Mouse (Mus musculus) limb, embryonic 13.5 days (tissue): Measurements from ENCODE around the gene Itgav. TPM values are rescaled to one million over a fixed set of nuclear protein-coding genes. Genes with fewer than 3 reads are reported as not detected.

Experiments
- ATAC-seq: fragments of 200-750 bp; cut with Nextera tagmentation; 2 replicates; pipeline ENCODE4 v1.8.0; 2017; ENCODE audit warnings: low read depth, moderate number of reproducible peaks, moderate TSS enrichment; ENCODE audit not compliant: low FRiP score
- H3K27ac ChIP-seq: fragments of 300-500 bp; sonication (generic); 2 replicates; pipeline ENCODE4 v1.5.1; 2015; ENCODE audit warnings: inconsistent platforms, mild to moderate bottlenecking, moderate library complexity
- H3K27me3 ChIP-seq: fragments of 300-500 bp; sonication (generic); 2 replicates; pipeline ENCODE4 v1.6.1; 2015; ENCODE audit warnings: mild to moderate bottlenecking, inconsistent platforms
- H3K36me3 ChIP-seq: fragments of 300-500 bp; sonication (generic); 2 replicates; pipeline ENCODE4 v1.6.1; 2015; ENCODE audit warnings: inconsistent platforms, mild to moderate bottlenecking, moderate library complexity
- H3K4me1 ChIP-seq: fragments of 300-500 bp; sonication (generic); 2 replicates; pipeline ENCODE4 v1.6.1; 2015; ENCODE audit warnings: inconsistent platforms
- H3K4me2 ChIP-seq: fragments of 300-500 bp; sonication (generic); replicated peaks from 2 replicates; pipeline ENCODE4 v1.6.1; 2015; ENCODE audit warnings: inconsistent platforms, mild to moderate bottlenecking, moderate library complexity
- H3K4me3 ChIP-seq: fragments of 300-500 bp; sonication (generic); 2 replicates; pipeline ENCODE4 v1.5.1; 2015; ENCODE audit warnings: moderate library complexity, mild to moderate bottlenecking, inconsistent platforms
- H3K9ac ChIP-seq: fragments of 300-500 bp; sonication (generic); 2 replicates; pipeline ENCODE4 v1.6.1; 2015; ENCODE audit warnings: mild to moderate bottlenecking, inconsistent platforms
- H3K9me3 ChIP-seq: fragments of 300-500 bp; sonication (generic); 2 replicates; pipeline ENCODE4 v1.6.1; 2016; ENCODE audit warnings: inconsistent platforms
- WGBS: fragments of 180-500 bp; shearing (Covaris S2); methylation state at CpG from one replicate; pipeline ENCODE4 v1.1.7; 2015; 5-methylcytosine and 5-hydroxymethylcytosine counted together
- polyA plus RNA-seq: library from polyadenylated mRNA; unstranded; fragments of >200 nt; fragmentation: Nextera tagmentation; extraction: Ambion mirVana; gene quantifications from 2 replicates; pipeline ENCODE4 v1.2.1, GENCODE M21; 2015

The Itgav gene
- 70.1 and 70.2 TPM in 2 replicates for polyA plus RNA-seq

DNA sequence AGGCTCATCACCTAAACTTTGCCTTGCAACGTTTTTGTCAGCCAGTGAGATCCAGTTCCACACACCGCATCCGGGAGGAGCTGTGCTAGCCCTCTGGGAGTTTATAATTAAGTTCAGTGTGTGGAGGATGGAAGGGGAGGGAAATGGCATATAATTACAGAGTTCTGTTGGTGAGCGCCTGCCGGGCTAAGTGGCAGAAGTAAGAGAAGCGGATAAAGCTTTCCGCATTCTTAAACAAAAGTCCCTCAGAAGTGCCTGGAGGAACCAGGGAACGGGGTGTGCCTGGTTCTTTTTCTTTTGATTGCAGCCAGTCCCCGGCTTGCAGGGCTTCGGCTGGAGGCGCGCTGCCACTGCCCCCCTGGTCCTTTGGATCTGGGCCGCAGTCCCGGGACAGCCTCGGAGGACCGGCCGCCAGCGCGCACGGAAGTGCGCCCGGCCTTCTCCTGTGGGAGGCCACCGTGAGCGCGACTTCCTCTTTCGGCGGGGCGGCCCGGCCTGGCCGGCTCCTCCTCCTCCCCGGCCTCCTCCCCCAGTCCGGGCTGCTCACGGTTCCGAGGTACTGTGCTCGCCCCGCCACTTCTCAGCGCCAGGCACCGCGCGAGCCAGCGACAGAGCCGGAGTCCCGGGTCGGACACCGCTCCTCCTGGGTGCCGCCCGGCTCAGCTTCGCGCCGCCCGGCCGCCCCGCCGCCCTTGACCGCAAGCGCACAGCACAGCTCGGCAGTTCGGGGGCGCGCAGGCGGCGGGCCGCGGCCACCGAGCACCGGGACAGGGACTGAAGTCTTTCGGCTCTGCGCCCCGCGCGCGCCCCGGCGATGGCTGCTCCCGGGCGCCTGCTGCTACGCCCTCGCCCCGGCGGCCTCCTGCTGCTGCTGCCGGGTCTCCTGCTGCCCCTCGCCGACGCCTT, at the start of gene Itgav:
Gene Itgav, plus strand, starts transcription at position 477 of the 906 bp plus-strand sequence.
- ATAC-seq = peak; percentile 96
- peak within 1 kb of the TSS; percentile 76 for H3K4me2 ChIP-seq
- no peaks in the 10 kb centered on the region for H3K27me3 ChIP-seq
- H3K4me1 ChIP-seq = peaks cover 22% of the 10 kb centered on the region
- under 1% methylated on average over 54 of the region's 84 CpGs for WGBS
- H3K9me3 ChIP-seq = no peaks in the 10 kb centered on the region
- peak within 1 kb of the TSS; percentile 82 for H3K4me3 ChIP-seq
- H3K9ac ChIP-seq = peak within 1 kb of the TSS; percentile 95
- no peaks in the 10 kb centered on the region for H3K36me3 ChIP-seq
- peak within 1 kb of the TSS; percentile 94 for H3K27ac ChIP-seq

DNA sequence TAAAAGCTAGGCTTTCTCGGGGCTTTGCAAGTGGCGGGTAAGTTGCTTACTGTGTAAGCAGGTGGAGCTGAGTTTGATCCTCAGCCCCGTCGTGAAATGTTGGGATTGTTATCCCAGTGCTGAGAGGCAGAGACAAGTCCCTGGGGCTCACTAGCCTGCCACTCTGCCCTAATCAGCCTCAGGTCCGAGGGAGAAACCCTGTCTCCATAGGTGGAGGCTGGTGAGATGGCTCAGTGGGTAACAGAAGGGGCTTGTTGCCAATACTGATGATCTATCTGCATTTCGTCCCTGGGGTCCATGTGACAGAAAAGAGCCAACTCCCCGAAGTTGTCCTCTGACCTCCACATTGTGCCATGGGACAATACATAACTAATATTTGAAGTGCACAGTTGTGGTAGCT, 49.8 kb upstream of the Itgav start:
- no peaks in the 10 kb centered on the region for H3K9me3 ChIP-seq
- H3K4me2 ChIP-seq = no peak overlapping the region
- H3K36me3 ChIP-seq = peaks cover 30% of the 10 kb centered on the region
- peaks cover 7% of the 10 kb centered on the region for H3K4me1 ChIP-seq
- H3K27me3 ChIP-seq = no peaks in the 10 kb centered on the region
- no peak overlapping the region for H3K9ac ChIP-seq
- WGBS = 80% methylated on average over 7 of the region's 7 CpGs
- H3K27ac ChIP-seq = no peak overlapping the region
- ATAC-seq = no peak
- H3K4me3 ChIP-seq = no peak overlapping the region

DNA sequence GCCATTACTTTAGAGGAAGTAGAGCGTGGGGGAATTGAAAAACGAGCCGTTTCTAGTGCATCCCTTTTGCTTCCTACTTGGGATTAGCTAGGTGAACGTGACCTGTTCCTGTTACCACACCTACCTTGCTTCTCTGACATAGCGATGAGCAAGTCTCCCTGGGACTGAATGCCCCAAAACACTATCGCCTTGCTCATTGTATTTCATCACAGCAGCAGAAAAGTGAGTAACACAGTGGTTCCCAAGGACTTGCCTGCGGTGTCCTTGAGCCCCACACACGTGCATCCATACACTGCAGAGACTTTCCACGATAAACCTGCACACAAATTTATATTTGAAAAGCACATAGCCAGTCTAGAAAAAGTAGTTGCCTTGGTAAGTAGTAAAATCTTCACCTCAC, 49.3 kb upstream of the Itgav start:
- WGBS = 89% methylated on average over 9 of the region's 9 CpGs
- Histone ChIP-seq H3K36me3 (peaks cover 26% of the 10 kb centered on the region), H3K27ac (no peak overlapping the region), H3K9me3 (no peaks in the 10 kb centered on the region), H3K4me2 (no peak overlapping the region), H3K9ac (no peak overlapping the region), H3K4me3 (no peak overlapping the region), H3K4me1 (peaks cover 7% of the 10 kb centered on the region), H3K27me3 (no peaks in the 10 kb centered on the region)
- no peak for ATAC-seq

DNA sequence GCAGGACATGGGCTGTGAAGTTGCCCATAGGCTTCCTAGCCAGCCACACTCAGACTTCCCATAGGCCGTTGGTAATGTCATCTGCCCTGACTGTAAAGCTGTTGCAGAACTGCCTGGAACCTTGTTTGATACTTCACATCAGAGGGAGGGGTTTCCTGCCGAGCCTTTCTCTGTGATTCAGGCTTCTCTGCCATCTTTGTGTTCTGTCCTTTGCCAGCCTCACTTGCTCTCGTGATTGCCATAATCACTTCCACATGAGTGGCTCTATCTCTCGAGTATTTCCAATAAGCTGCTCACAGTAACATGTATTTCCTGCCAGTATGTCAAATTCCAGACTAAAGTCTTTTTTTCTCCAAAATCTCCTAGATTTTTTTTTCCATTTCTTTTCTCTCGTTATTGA, 48.5 kb upstream of the Itgav start:
- no peak for ATAC-seq
- no peak overlapping the region for H3K4me2 ChIP-seq
- no peaks in the 10 kb centered on the region for H3K9me3 ChIP-seq
- no peak overlapping the region; the same call in 1 of the 2 replicates for H3K27ac ChIP-seq
- H3K4me1 ChIP-seq = peaks cover 7% of the 10 kb centered on the region
- H3K4me3 ChIP-seq = no peak overlapping the region
- WGBS = 31% methylated on average over 5 of the region's 5 CpGs
- peaks cover 26% of the 10 kb centered on the region for H3K36me3 ChIP-seq
- H3K27me3 ChIP-seq = no peaks in the 10 kb centered on the region
- no peak overlapping the region for H3K9ac ChIP-seq

DNA sequence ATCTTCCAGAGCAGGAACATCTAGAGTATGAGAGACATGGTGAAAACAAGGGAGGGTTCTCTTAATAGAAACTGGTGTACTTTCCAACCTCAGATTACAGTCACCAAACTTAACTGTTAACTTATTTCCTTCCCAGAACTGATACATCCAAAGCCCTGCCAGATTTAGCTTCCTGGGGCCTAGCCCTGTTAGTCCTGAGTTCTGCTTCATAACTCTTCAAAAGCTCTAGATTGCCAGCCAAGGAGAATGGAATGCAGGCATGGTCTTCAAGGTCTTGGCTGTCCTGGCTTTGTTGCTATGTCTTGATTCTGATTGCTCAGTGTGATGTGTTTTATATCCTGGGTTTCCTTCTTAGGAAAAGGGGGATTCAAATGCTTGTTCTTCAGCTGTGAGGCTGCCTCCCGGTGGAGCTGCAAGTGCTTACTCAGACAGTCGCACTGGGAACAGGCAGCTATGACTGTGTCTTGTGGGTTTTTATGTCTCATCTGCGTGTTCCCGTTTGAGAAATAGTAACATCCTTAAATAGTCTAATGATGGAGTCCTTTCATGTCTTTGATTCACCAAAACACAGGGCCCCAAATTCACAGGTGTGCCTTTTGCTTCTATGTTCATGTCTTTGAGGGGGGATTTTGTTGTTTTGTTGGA, 47.8 kb upstream of the Itgav start:
- Histone ChIP-seq H3K27ac (no peak overlapping the region; the same call in 1 of the 2 replicates), H3K36me3 (peaks cover 26% of the 10 kb centered on the region), H3K4me3 (no peak overlapping the region), H3K4me2 (no peak overlapping the region), H3K27me3 (no peaks in the 10 kb centered on the region), H3K9ac (no peak overlapping the region), H3K9me3 (no peaks in the 10 kb centered on the region), H3K4me1 (peaks cover 7% of the 10 kb centered on the region)
- ATAC-seq = no peak
- whole genome bisulfite sequencing = 76% methylated on average over 4 of the region's 4 CpGs

DNA sequence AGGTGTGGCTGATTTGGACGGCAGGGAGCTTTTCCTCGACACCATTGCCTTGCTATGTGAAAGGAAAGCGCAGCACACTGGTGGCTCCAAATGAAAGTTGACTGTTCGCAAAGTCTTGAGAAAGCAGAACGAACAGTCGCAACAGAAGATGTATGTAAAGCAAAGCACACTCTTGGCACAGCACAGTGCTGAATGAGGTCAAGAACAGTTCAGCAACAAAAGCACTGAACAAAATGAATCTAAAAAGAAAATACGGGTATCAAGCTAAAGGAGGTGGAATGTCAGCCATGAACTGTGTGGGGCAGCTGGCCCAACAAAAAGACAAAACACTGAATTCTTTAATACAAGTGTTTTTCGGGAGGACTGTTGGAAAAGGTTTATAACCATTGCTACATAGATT, 42.9 kb upstream of the Itgav start:
- Histone ChIP-seq H3K36me3 (no peaks in the 10 kb centered on the region), H3K4me2 (no peak overlapping the region), H3K4me1 (no peaks in the 10 kb centered on the region), H3K4me3 (no peak overlapping the region), H3K27me3 (no peaks in the 10 kb centered on the region), H3K9me3 (no peaks in the 10 kb centered on the region), H3K9ac (no peak overlapping the region), H3K27ac (no peak overlapping the region)
- 80% methylated on average over 8 of the region's 8 CpGs for WGBS
- no peak for ATAC-seq

DNA sequence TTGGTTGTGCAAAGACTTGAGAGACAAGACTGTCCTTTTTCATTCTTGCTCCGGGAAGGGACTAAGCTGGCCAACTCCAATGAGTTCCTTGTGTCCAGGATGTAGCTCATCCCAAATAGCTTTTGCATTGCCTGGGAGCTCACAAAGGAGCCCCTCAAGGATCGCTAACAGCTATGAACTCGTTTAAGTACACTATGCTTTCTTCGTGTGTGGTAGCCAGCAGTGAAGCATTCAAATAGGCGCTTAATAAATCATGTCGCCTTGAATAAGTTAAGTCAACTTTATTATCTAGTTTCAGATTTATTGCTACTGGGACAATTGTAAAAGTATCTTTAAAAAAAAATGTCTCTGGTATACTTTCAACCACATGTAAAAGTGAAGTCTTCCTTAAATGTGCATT, 42.4 kb upstream of the Itgav start:
- WGBS = 48% methylated on average over 6 of the region's 6 CpGs
- Histone ChIP-seq H3K4me1 (no peaks in the 10 kb centered on the region), H3K27ac (no peak overlapping the region), H3K27me3 (no peaks in the 10 kb centered on the region), H3K9ac (no peak overlapping the region), H3K36me3 (no peaks in the 10 kb centered on the region), H3K9me3 (no peaks in the 10 kb centered on the region), H3K4me3 (no peak overlapping the region), H3K4me2 (no peak overlapping the region)
- ATAC-seq = no peak

GRCm38 (mm10) chr2:83682282-83682681, 41.9 kb upstream of the Itgav start:
- no peak overlapping the region for H3K4me2 ChIP-seq
- no peak for ATAC-seq
- H3K4me3 ChIP-seq = no peak overlapping the region
- H3K36me3 ChIP-seq = no peaks in the 10 kb centered on the region
- WGBS = 65% methylated on average over 8 of the region's 8 CpGs
- H3K27ac ChIP-seq = no peak overlapping the region
- no peak overlapping the region for H3K9ac ChIP-seq
- H3K4me1 ChIP-seq = no peaks in the 10 kb centered on the region
- no peaks in the 10 kb centered on the region for H3K9me3 ChIP-seq
- no peaks in the 10 kb centered on the region for H3K27me3 ChIP-seq

- no peak for ATAC-seq
- H3K4me1 ChIP-seq = no peaks in the 10 kb centered on the region
- no peak overlapping the region for H3K4me3 ChIP-seq
- H3K9ac ChIP-seq = no peak overlapping the region
- 76% methylated on average over 9 of the region's 9 CpGs for WGBS
- H3K27ac ChIP-seq = no peak overlapping the region
- no peaks in the 10 kb centered on the region for H3K36me3 ChIP-seq
- H3K4me2 ChIP-seq = no peak overlapping the region
- H3K9me3 ChIP-seq = no peaks in the 10 kb centered on the region
- no peaks in the 10 kb centered on the region for H3K27me3 ChIP-seq
These were observed 40.3 kb upstream of the Itgav start for GRCm38 (mm10) chr2:83683731-83684519.

GRCm38 (mm10) chr2:83684691-83685090, 39.5 kb upstream of the Itgav start:
- H3K27me3 ChIP-seq = no peaks in the 10 kb centered on the region
- H3K36me3 ChIP-seq = no peaks in the 10 kb centered on the region
- no peak overlapping the region for H3K27ac ChIP-seq
- no peak for ATAC-seq
- H3K4me1 ChIP-seq = no peaks in the 10 kb centered on the region
- no peak overlapping the region for H3K4me2 ChIP-seq
- WGBS = 81% methylated on average over 8 of the region's 8 CpGs
- no peaks in the 10 kb centered on the region for H3K9me3 ChIP-seq
- no peak overlapping the region for H3K9ac ChIP-seq
- H3K4me3 ChIP-seq = no peak overlapping the region

GRCm38 (mm10) chr2:83690372-83690771, 33.8 kb upstream of the Itgav start:
- 85% methylated on average over 2 of the region's 2 CpGs for WGBS
- Histone ChIP-seq H3K27me3 (no peaks in the 10 kb centered on the region), H3K4me2 (no peak overlapping the region), H3K4me1 (no peaks in the 10 kb centered on the region), H3K9ac (no peak overlapping the region), H3K27ac (no peak overlapping the region), H3K36me3 (no peaks in the 10 kb centered on the region), H3K4me3 (no peak overlapping the region), H3K9me3 (no peaks in the 10 kb centered on the region)
- ATAC-seq = no peak
